Mouse (Mus musculus) forebrain, embryonic 16.5 days (tissue): ENCODE data around the gene Cbx1. TPM values are rescaled to one million over a fixed set of nuclear protein-coding genes. Genes with fewer than 3 reads are reported as not detected.
A peak's percentile ranks its signal among the peaks of the same experiment; 100 is the strongest.

Experiments
- ATAC-seq: fragments of 200-750 bp; cut with Nextera tagmentation; 2 replicates; pipeline ENCODE4 v1.8.0; 2017; ENCODE audit warnings: mild to moderate bottlenecking, moderate library complexity
- H3K27ac ChIP-seq: fragments of 300-500 bp; sonication (generic); 2 replicates; pipeline ENCODE4 v1.5.1; 2014; ENCODE audit warnings: low read length, control low read depth
- H3K27me3 ChIP-seq: fragments of 300-500 bp; sonication (generic); replicated peaks from 2 replicates; pipeline ENCODE4 v1.6.1; 2014; ENCODE audit warnings: low read length; ENCODE audit not compliant: control insufficient read depth, insufficient read depth
- H3K36me3 ChIP-seq: fragments of 300-500 bp; sonication (generic); 2 replicates; pipeline ENCODE4 v1.6.1; 2014; ENCODE audit not compliant: control insufficient read depth, insufficient read depth
- H3K4me1 ChIP-seq: fragments of 300-500 bp; sonication (generic); replicated peaks from 2 replicates; pipeline ENCODE4 v1.6.1; 2014; ENCODE audit warnings: low read length; ENCODE audit not compliant: control insufficient read depth, insufficient read depth
- H3K4me2 ChIP-seq: fragments of 300-500 bp; sonication (generic); 2 replicates; pipeline ENCODE4 v1.6.1; 2014; ENCODE audit warnings: mild to moderate bottlenecking, low read length, control low read depth
- H3K4me3 ChIP-seq: fragments of 300-500 bp; sonication (generic); replicated peaks from 2 replicates; pipeline ENCODE4 v1.5.1; 2014; ENCODE audit warnings: mild to moderate bottlenecking, low read length, control low read depth
- H3K9ac ChIP-seq: fragments of 300-500 bp; sonication (generic); replicated peaks from 2 replicates; pipeline ENCODE4 v1.6.1; 2014; ENCODE audit warnings: low read depth, low read length, control low read depth
- H3K9me3 ChIP-seq: fragments of 300-500 bp; sonication (generic); 2 replicates; pipeline ENCODE4 v1.6.1; 2016; ENCODE audit warnings: low read length; ENCODE audit not compliant: control insufficient read depth
- WGBS: fragments of 180-500 bp; shearing (Covaris S2); extraction: QIAGEN DNeasy Blood & Tissue Kit; methylation state at CpG from one replicate; pipeline ENCODE4 v1.1.7; 2014; 5-methylcytosine and 5-hydroxymethylcytosine counted together
- microRNA counts: library from miRNA; unstranded; fragments of <30 nt; microRNA quantifications from one replicate; lab custom pipeline; 2016
- microRNA-seq: library from miRNA; unstranded; fragments of <30 nt; microRNA quantifications from one replicate; pipeline ENCODE4, GENCODE M21; 2017
- polyA plus RNA-seq: library from polyadenylated mRNA; unstranded; fragments of >200 nt; fragmentation: Nextera tagmentation; extraction: Ambion mirVana; gene quantifications from 2 replicates; pipeline ENCODE4 v1.2.1, GENCODE M21; 2015

The Cbx1 gene
- polyA plus RNA-seq, 1 experiment from 2014 or later: 87.7 TPM

DNA sequence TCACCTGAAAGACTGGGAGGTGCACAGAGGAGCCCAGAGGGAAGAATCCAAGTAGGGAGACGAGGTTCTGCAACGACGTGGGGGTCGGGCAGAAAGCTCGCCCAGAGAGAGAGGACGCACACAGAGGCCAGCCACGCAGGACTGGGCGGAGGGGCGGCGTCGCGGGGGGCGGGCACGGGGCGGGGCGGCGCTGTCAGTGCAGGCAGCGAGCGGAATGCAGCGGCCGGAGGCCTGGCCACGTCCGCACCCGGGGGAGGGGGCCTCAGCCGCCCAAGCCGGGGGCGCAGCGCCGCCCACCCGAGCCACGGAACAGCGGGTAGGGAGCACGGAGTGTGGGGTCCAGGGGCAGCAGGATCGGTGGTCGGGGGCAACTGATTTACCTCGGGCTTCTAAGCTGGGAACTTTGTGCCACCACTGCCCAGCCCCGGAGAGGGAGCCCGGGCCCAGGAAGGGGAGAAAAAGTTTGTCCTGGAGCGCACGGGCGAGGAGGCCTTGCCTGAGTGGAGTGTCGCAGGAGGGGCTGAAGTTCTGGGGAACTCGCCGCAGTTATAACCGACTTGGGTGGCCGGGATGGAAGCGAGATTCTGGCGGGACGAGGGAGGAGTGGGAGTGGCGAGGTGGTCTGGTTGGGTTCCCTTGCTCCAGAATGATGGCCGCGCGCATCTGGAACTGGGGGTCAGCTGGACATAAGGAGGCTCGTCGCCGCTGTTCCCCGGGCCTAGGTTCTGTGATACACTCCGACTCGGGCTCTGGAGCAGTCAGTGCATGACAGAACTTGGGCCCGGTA lies 60.9 kb downstream of the Cbx1 start, which contains the start of gene Copz2:
Gene Copz2 (plus strand): TSS at position 190 of the 787 bp plus-strand sequence.
- peaks cover 10% of the 10 kb centered on the region for H3K4me1 ChIP-seq
- H3K27me3 ChIP-seq: peaks cover 12% of the 10 kb centered on the region; the same call in 1 of the 2 replicates
- 1% methylated on average over 60 of the region's 60 CpGs for WGBS
- H3K4me3 ChIP-seq: peak within 1 kb of the TSS; percentile 40
- ATAC-seq: no peak
- peak within 1 kb of the TSS; percentile 52 for H3K9ac ChIP-seq
- no peak within 1 kb of the TSS for H3K27ac ChIP-seq
- H3K9me3 ChIP-seq: no peaks in the 10 kb centered on the region
- no peaks in the 10 kb centered on the region for H3K36me3 ChIP-seq
- peak within 1 kb of the TSS; percentile 61 for H3K4me2 ChIP-seq

DNA sequence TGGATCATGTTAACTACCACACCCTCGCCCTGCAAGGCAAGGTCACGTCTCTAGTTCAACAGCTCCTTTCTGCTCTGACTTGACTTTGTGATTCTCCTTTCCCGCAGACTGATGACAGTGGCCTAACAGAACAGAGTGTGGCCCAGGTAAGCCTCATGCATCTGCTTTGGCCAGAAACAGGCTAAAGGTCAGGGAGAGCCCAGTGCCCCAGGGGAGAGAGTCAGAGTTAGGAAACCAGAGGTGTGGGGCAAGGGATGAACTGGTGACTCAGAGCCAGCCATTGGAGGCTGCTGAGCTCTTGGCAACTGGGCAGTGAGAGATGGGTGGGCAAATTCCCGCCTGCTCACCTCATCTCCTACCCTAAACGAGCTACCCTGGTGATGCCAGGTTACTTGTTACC lies 68.5 kb downstream of the Cbx1 start:
- Histone ChIP-seq H3K9me3 (no peaks in the 10 kb centered on the region), H3K36me3 (no peaks in the 10 kb centered on the region), H3K27me3 (no peaks in the 10 kb centered on the region), H3K9ac (no peak overlapping the region), H3K4me3 (no peak overlapping the region), H3K4me1 (peaks cover 18% of the 10 kb centered on the region), H3K4me2 (no peak overlapping the region), H3K27ac (no peak overlapping the region)
- ATAC-seq: no peak
- WGBS: 80% methylated on average over 5 of the region's 5 CpGs

MicroRNA genes within 50 kb of the gene (microRNA counts, 519-probe panel; counts per million panel counts)
- microRNA mmu-miR-152 (lab: Ali Mortazavi, UCI): 2,611 counts per million, percentile 65 among the panel's probes with 10 or more counts

Small RNAs within 50 kb of the gene (microRNA-seq; reads per million reads assigned to microRNA genes)
- gene Mir152: 22.2 reads per million, percentile 35 among the genes with 10 or more reads in this experiment

Other genes starting within 250 kb of the Cbx1 start
- 43.1 and 44.1 TPM in 2 replicates for gene Snx11, start 11.6 kb upstream of the Cbx1 start, polyA plus RNA-seq
- gene Nfe2l1, start 40.8 kb downstream of the Cbx1 start, polyA plus RNA-seq: 64.8 and 68.2 TPM in 2 replicates
- 10.4 and 16.6 TPM in 2 replicates for gene Copz2, start 60.7 kb downstream of the Cbx1 start, polyA plus RNA-seq
- 103 and 106 TPM in 2 replicates for gene Cdk5rap3, start 127.4 kb downstream of the Cbx1 start, polyA plus RNA-seq
- gene Prr15l, start 139.0 kb downstream of the Cbx1 start, polyA plus RNA-seq: 0.19 and 0.27 TPM in 2 replicates
- 21.7 and 22.8 TPM in 2 replicates for gene Pnpo, start 154.9 kb downstream of the Cbx1 start, polyA plus RNA-seq
- 16.2 and 16.3 TPM in 2 replicates for gene Sp2, start 193.8 kb downstream of the Cbx1 start, polyA plus RNA-seq
- 0.29 and 0.68 TPM in 2 replicates for gene Sp6, start 224.3 kb downstream of the Cbx1 start, polyA plus RNA-seq
- gene Scrn2, start 240.8 kb downstream of the Cbx1 start, polyA plus RNA-seq: 14.4 and 16.2 TPM in 2 replicates